Mouse (Mus musculus): Measurements from ENCODE around the gene Gtf3c2. TPM values are rescaled to one million over a fixed set of nuclear protein-coding genes. Genes with fewer than 3 reads are reported as not detected.

The Gtf3c2 gene
- 43.8 TPM for polyA plus RNA-seq (2014; fragmentation: Illumina TruSeq; extraction: RNeasy Lipid Tissue Mini Kit (QIAGEN cat#74804); ENCODE audit: low read depth, low replicate concordance)

DNA sequence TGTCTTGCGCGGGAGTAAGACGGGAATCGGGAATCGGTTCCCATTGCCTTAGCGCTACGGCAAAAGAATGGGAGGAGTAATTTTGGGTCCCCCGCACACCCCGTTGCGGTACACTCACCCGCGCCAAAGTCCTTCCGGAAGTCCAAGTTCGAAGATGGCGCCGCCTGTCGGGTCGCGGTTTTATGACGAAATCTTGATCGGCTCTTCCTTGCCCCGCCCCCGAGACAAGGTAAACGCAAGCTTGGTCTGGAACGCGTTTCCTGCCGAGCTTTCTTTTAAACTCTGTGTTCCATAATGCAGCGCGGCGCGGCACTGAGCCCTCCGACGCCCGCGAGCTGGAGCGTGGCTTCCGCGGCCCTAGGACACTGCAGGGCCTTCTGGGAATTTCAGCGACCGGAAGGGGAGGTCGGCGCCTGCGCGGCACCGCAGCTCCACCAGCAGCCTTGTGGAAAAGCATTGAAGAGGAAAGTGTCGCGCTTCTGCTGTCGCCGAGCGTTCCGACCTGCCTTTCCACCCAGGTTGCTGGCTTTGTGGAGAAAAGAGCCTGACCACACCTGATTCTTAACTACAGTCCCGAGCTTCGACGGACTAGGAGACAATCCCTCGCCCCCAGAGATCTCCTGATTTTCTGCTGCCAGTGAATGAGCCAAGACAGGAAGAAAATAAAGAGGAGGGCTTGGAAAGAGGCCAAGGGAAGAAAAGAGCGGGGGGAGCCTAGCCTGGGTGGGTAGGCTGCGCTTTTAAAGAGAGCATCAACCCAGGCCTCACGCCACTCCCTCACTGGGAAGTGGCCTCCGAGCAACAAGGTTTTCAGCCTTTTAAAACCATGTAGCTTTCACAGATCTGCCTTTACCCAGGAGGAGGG is at the start of gene Gtf3c2, which contains the start of gene Gm29609:
Gtf3c2 (minus strand) TSS at position 379 of the 865 bp plus-strand sequence.
Gm29609 (minus strand) TSS at position 146 of the 865 bp plus-strand sequence.

DNA sequence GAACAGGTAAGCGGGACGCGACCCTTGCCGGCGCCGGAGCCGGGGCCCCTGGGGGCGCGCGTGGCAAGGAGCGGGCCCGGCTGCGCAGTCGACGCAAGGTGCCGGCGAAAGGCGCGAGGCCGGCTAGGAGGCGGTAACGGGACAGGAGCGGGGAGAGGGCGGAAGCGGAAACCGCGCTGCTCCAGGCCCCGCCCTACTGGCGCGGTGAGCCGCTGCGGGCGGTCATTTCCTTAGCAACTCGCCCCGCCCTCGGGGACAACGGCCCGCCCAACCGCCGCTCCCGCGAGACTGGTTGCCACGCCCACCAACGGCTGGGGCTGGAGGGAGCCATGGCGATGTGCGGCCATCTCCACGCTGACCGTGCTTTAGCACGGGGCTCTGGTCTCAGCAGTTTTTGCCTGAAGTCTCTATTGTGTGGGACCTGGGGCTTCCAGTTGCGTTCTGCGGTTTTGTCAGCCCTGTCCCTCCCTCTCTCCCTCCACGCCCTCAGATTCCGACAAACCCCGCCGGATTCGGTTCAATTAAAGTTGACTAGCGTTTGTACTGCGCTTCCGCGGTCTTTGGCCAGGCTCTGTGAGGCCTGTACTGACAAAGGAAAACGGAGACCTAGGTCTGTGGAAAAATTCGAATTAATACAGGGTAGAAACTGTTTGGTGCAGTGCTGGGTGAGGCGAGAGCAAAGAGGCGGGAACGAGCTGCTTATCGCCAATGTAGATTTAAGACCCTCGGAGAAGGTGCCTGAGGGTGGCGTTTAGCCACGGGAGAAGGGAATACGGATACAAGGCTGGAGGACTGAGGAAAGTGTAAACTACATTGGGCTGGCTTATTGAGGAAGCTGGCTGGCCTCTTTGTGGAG is 40.7 kb upstream of the Gtf3c2 start, which contains the start of gene Ppm1g:
Ppm1g (minus strand) TSS at position 240 of the 856 bp plus-strand sequence.

DNA sequence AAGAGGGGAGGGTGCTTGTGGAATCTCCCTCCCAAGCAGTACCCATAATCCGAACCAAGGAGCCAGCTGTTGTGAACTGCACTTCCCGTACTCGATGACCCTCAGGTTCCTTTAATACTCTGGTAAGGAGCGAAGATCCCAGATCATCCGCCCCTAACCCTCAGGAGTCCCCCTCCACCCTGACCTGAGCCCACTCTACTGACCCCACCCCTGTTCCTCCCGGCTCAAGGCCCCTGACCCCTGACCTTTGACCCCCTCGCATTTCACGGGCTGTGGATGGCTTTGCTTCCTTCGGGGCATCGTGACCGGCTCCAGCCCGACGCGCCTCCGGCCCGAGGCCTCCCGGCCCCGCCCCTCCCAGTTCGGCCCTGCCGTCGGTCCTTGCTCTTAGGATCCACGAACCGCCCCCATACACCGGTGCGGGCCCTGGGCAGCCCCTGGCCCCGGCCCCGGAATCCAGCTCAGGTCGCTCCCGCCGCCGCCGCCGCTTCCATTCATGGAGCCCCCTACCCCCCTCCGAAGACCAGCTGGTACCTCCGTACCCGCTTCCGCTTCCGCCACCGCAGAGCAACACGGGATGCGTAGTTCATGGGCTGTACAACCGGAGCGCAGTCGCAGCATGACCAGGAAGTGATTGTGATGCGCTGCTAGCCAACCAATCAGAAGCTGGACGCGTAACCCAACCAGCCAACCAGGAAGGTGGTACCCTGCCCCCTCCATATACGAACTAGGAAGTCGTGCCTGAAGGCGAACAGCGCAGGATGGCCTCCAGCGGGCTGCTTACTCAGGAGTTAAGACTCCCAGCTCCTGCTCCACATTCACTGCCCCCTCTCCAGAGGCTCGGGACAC is 22.0 kb upstream of the Gtf3c2 start, which contains the start of gene Zfp513:
Zfp513 (minus strand) TSS at position 562 of the 849 bp plus-strand sequence.

DNA sequence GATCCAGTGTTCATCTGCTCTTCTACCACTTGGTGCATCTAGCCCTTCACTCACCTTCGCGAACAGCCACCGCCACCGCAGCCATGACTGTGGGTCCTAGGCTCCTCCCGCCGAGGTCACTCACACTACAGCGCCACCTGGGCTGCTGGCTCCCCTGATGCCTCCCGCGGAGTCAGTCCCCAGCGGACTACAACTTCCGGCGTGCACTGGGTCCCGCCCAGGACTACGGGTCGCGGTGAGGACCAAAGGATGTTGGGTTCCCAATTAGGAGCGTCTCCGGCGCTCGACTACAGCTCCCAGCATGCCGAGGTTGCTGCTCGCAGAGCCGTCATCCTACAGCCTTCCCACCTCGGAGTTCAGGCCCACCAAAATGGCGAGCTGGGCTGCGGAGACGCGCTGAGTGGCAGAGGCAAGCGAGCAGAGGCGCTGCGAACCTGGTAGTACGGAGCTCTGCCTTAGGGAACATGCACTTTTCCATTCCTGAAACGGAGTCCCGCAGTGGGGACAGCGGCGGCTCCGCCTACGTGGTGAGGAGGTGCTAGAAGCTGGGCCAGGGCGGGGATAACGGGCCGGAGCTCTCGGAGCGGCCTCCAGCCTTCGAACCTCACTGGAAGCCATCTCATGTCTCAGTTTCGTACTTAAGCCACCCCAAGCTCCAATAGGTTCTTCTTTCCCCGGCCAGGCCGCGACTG is 13.1 kb upstream of the Gtf3c2 start, which contains the start of the genes Snx17 and Eif2b4:
Snx17 (plus strand) TSS at position 289 of the 692 bp plus-strand sequence.
Eif2b4 (minus strand) TSS at position 492 of the 692 bp plus-strand sequence.

DNA sequence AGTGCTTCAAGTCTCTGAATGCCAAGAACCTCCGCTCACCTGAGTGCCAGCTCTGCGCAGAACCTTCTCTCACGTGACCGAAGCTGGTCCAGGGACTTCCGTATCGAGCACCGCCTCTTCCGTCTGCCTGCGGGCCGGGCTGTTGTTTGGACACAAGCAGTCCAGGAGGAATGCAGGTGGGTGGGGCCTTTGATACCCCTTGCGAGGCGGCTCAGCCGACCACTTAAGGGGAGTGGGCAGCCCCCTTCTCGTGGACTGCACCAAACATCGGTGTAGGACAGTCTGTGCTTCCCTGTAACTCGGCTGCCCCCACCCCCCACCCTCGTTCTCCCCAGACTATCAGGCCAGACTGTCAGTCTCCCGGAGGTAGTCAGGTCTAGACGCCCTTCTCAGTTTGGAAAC is 25.8 kb downstream of the Gtf3c2 start, which contains the start of gene Mpv17:
Mpv17 (minus strand) TSS at position 100 of the 402 bp plus-strand sequence.

DNA sequence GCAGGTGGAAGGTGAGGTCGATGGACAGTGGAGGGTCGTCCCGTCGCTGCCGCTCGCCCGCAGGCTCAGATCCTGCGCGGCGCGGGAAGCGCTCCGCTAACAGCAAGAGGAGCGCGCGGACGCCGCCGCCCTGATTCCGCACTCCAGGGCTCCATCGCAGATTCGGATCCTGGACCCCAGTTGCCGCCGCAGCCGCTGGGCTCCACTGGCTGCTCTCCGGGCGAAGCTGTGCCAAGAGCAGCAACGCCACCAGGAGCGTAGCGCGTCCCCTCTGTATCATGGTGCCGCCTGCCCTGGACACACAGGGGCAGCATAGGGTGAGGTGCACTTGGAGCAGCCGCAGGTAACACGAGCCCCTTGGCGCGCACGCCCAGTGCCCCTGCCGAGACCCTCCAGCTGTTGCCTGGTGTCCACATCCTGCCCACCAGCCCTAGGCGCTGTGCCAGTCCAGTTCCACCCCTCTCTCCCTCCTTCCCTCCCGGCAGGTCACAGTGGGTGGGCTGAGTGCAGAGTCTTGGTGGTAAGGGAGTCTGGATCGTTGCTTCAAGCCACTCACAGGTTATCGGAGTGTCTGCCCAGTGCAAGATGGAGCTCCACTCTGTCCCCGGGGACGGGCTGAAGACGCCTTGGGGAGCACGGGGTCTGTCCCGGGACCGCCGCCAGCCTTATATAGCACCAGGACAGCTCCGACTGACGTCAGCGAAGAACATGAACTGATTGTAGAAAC is 41.5 kb downstream of the Gtf3c2 start, which contains the start of gene Ucn:
Ucn (minus strand) TSS at position 589 of the 727 bp plus-strand sequence.

DNA sequence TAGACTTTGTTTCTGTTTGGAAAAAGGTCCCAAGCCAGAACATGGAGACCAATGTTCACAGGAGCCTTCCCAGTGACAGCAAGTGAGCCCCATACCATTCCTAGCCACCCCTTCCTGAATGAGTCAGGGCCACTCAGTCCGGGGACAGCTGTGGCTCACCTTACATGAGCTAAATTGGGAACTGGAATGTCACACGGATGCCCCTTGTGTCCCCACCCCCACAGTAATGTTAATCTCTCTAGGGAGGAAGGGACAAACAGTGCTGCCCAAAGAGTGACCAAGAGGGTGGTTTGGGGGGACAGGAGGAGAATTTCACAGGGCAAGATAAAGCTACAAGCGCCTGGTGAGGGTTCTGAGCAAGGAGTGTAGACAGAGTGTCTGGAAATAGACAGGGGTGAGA is 63.6 kb downstream of the Gtf3c2 start, which contains the start of gene Trim54:
Trim54 (plus strand) TSS at position 359 of the 400 bp plus-strand sequence.

DNA sequence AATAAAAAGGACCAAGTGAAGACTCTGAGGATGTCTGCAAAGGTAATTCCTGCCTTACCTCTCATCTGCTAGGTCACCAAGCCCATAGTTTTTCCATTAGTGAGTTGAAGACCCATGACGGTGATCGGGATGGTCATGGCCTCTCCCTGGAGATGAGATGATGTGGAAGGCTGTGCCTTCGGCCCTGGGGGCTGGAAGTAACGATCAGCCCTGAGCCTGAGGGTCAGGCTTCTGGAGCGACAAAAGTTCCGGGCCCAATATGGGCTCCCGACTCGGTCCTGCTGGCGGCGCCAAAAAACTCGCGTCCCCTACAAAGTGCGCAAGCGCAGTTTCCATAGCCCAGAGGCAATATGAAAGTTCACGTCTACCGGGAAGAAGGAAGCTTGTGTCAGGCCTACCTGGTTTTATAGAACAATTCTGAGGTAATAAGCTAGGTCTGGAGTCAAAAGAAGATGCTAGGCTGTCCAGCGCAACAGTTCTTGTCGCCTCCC is 71.9 kb downstream of the Gtf3c2 start, which contains the start of gene Slc30a3:
Slc30a3 (minus strand) TSS at position 238 of the 491 bp plus-strand sequence.

Other genes with a start within 250 kb of the Gtf3c2 start
- gene Cgref1, start 234.6 kb downstream of the Gtf3c2 start, polyA plus RNA-seq (2014; fragmentation: Illumina TruSeq; extraction: RNeasy Lipid Tissue Mini Kit (QIAGEN cat#74804); ENCODE audit: low read depth, low replicate concordance) = 1.3 TPM
- gene Preb, start 219.8 kb downstream of the Gtf3c2 start, polyA plus RNA-seq (2014; fragmentation: Illumina TruSeq; extraction: RNeasy Lipid Tissue Mini Kit (QIAGEN cat#74804); ENCODE audit: low read depth, low replicate concordance) = 91.3 TPM
- gene Tcf23, start 211.5 kb downstream of the Gtf3c2 start, polyA plus RNA-seq (2014; fragmentation: Illumina TruSeq; extraction: RNeasy Lipid Tissue Mini Kit (QIAGEN cat#74804); ENCODE audit: low read depth, low replicate concordance) = 2.1 TPM
- 83.6 TPM for gene Atraid, start 131.8 kb downstream of the Gtf3c2 start, polyA plus RNA-seq (2014; fragmentation: Illumina TruSeq; extraction: RNeasy Lipid Tissue Mini Kit (QIAGEN cat#74804); ENCODE audit: low read depth, low replicate concordance)
- gene Slc5a6, start 131.2 kb downstream of the Gtf3c2 start, polyA plus RNA-seq (2014; fragmentation: Illumina TruSeq; extraction: RNeasy Lipid Tissue Mini Kit (QIAGEN cat#74804); ENCODE audit: low read depth, low replicate concordance) = 14.1 TPM
- 12.7 TPM for gene Cad, start 125.4 kb downstream of the Gtf3c2 start, polyA plus RNA-seq (2014; fragmentation: Illumina TruSeq; extraction: RNeasy Lipid Tissue Mini Kit (QIAGEN cat#74804); ENCODE audit: low read depth, low replicate concordance)
- gene Dnajc5g, start 73.9 kb downstream of the Gtf3c2 start, polyA plus RNA-seq (2014; fragmentation: Illumina TruSeq; extraction: RNeasy Lipid Tissue Mini Kit (QIAGEN cat#74804); ENCODE audit: low read depth, low replicate concordance) = not detected
- not detected for gene Slc30a3, start 71.9 kb downstream of the Gtf3c2 start, polyA plus RNA-seq (2014; fragmentation: Illumina TruSeq; extraction: RNeasy Lipid Tissue Mini Kit (QIAGEN cat#74804); ENCODE audit: low read depth, low replicate concordance)
- 266 TPM for gene Trim54, start 63.4 kb downstream of the Gtf3c2 start, polyA plus RNA-seq (2014; fragmentation: Illumina TruSeq; extraction: RNeasy Lipid Tissue Mini Kit (QIAGEN cat#74804); ENCODE audit: low read depth, low replicate concordance)
- not detected for gene Ucn, start 41.3 kb downstream of the Gtf3c2 start, polyA plus RNA-seq (2014; fragmentation: Illumina TruSeq; extraction: RNeasy Lipid Tissue Mini Kit (QIAGEN cat#74804); ENCODE audit: low read depth, low replicate concordance)
- gene Mpv17, start 25.9 kb downstream of the Gtf3c2 start, polyA plus RNA-seq (2014; fragmentation: Illumina TruSeq; extraction: RNeasy Lipid Tissue Mini Kit (QIAGEN cat#74804); ENCODE audit: low read depth, low replicate concordance) = 118 TPM
- 1.3 TPM for gene Gm29609, start 233 bp downstream of the Gtf3c2 start, polyA plus RNA-seq (2014; fragmentation: Illumina TruSeq; extraction: RNeasy Lipid Tissue Mini Kit (QIAGEN cat#74804); ENCODE audit: low read depth, low replicate concordance)
- 62.4 TPM for gene Snx17, start 13.1 kb upstream of the Gtf3c2 start, polyA plus RNA-seq (2014; fragmentation: Illumina TruSeq; extraction: RNeasy Lipid Tissue Mini Kit (QIAGEN cat#74804); ENCODE audit: low read depth, low replicate concordance)
- 48.9 TPM for gene Eif2b4, start 13.3 kb upstream of the Gtf3c2 start, polyA plus RNA-seq (2014; fragmentation: Illumina TruSeq; extraction: RNeasy Lipid Tissue Mini Kit (QIAGEN cat#74804); ENCODE audit: low read depth, low replicate concordance)
- 10.8 TPM for gene Zfp513, start 22.2 kb upstream of the Gtf3c2 start, polyA plus RNA-seq (2014; fragmentation: Illumina TruSeq; extraction: RNeasy Lipid Tissue Mini Kit (QIAGEN cat#74804); ENCODE audit: low read depth, low replicate concordance)
- gene Ppm1g, start 40.5 kb upstream of the Gtf3c2 start, polyA plus RNA-seq (2014; fragmentation: Illumina TruSeq; extraction: RNeasy Lipid Tissue Mini Kit (QIAGEN cat#74804); ENCODE audit: low read depth, low replicate concordance) = 53.4 TPM
- 106 TPM for gene Nrbp1, start 60.7 kb upstream of the Gtf3c2 start, polyA plus RNA-seq (2014; fragmentation: Illumina TruSeq; extraction: RNeasy Lipid Tissue Mini Kit (QIAGEN cat#74804); ENCODE audit: low read depth, low replicate concordance)
- gene Gm9970, start 61.1 kb upstream of the Gtf3c2 start, polyA plus RNA-seq (2014; fragmentation: Illumina TruSeq; extraction: RNeasy Lipid Tissue Mini Kit (QIAGEN cat#74804); ENCODE audit: low read depth, low replicate concordance) = not detected
- gene Krtcap3, start 71.5 kb upstream of the Gtf3c2 start, polyA plus RNA-seq (2014; fragmentation: Illumina TruSeq; extraction: RNeasy Lipid Tissue Mini Kit (QIAGEN cat#74804); ENCODE audit: low read depth, low replicate concordance) = 3.0 TPM
- gene Ift172, start 111.0 kb upstream of the Gtf3c2 start, polyA plus RNA-seq (2014; fragmentation: Illumina TruSeq; extraction: RNeasy Lipid Tissue Mini Kit (QIAGEN cat#74804); ENCODE audit: low read depth, low replicate concordance) = 35.3 TPM
- gene Fndc4, start 115.9 kb upstream of the Gtf3c2 start, polyA plus RNA-seq (2014; fragmentation: Illumina TruSeq; extraction: RNeasy Lipid Tissue Mini Kit (QIAGEN cat#74804); ENCODE audit: low read depth, low replicate concordance) = 7.4 TPM
- gene Gckr, start 117.3 kb upstream of the Gtf3c2 start, polyA plus RNA-seq (2014; fragmentation: Illumina TruSeq; extraction: RNeasy Lipid Tissue Mini Kit (QIAGEN cat#74804); ENCODE audit: low read depth, low replicate concordance) = not detected